Mouse (Mus musculus): ENCODE measurements around the gene Grk4.

GRCm38 (mm10) chr5:34791141-34791540, 131.0 kb downstream of the Grk4 start:
- no peak for TF ChIP-seq CTCF (IDR thresholded peaks at IDR 0.05; ENCODE audit: control insufficient read depth, insufficient read depth, low read length)
- no peak for TF ChIP-seq POLR2A (IDR thresholded peaks at IDR 0.05; ENCODE audit: borderline replicate concordance, control insufficient read depth, low read depth, low read length)
